Comparison of ENCODE assay signal across 22 mouse cellular contexts in genomic region chr2:131489591-131489990, GRCm38 (mm10). TPM values are rescaled to one million over a fixed set of nuclear protein-coding genes. Genes with fewer than 3 reads are reported as not detected.
DNase-seq lines count a peak whose midpoint lies in the region; ATAC-seq and TF ChIP-seq lines count a peak whose summit lies in the region.
"Had no signal": no experiment of that assay in that cellular context is flagged by ENCODE, and none has a peak within 500 bp of the region (broad histone marks: within the 10 kb centered on the region; RNA-seq: fewer than 3 reads in every experiment).

No protein-coding gene starts in this region.

- no peaks in the 10 kb centered on the region for H3K9me3 ChIP-seq in forebrain, embryonic 11.5 days (ENCODE audit: control insufficient read depth, low read length)
- H3K9me3 ChIP-seq in forebrain, embryonic 13.5 days (replicated peaks): no peaks in the 10 kb centered on the region
- H3K9me3 ChIP-seq in liver, postnatal 0 days (ENCODE audit: low read length): no peaks in the 10 kb centered on the region
- H3K9me3 ChIP-seq in liver, embryonic 12.5 days (replicated peaks): no peaks in the 10 kb centered on the region
- H3K9me3 ChIP-seq: heart, embryonic 15.5 days; intestine, embryonic 15.5 days; limb, embryonic 13.5 days; liver, embryonic 15.5 days had no signal

- no peak for TF ChIP-seq CTCF in liver, postnatal 0 days (IDR thresholded peaks at IDR 0.05; ENCODE audit: low read depth)

- no peak overlapping the region for H3K4me2 ChIP-seq in forebrain, embryonic 11.5 days (ENCODE audit: low read depth, low read length, severe bottlenecking)
- no peak overlapping the region for H3K4me2 ChIP-seq in forebrain, embryonic 13.5 days
- H3K4me2 ChIP-seq in liver, postnatal 0 days (ENCODE audit: low read depth, low read length): no peak overlapping the region
- no peak overlapping the region for H3K4me2 ChIP-seq in liver, embryonic 12.5 days
- H3K4me2 ChIP-seq: heart, embryonic 15.5 days; hindbrain, embryonic 14.5 days; intestine, embryonic 15.5 days; limb, embryonic 13.5 days; liver, embryonic 15.5 days had no signal

- no peak overlapping the region for H3K9ac ChIP-seq in forebrain, embryonic 11.5 days (ENCODE audit: low read length)
- no peak overlapping the region for H3K9ac ChIP-seq in forebrain, embryonic 13.5 days
- H3K9ac ChIP-seq in liver, postnatal 0 days (replicated peaks): no peak overlapping the region
- H3K9ac ChIP-seq in liver, embryonic 12.5 days: no peak overlapping the region
- H3K9ac ChIP-seq: forebrain, postnatal 0 days; heart, embryonic 15.5 days; hindbrain, embryonic 14.5 days; intestine, embryonic 15.5 days; limb, embryonic 13.5 days; liver, embryonic 15.5 days had no signal

- H3K36me3 ChIP-seq in forebrain, embryonic 11.5 days (ENCODE audit: control insufficient read depth, insufficient read depth, low read length): no peaks in the 10 kb centered on the region
- no peaks in the 10 kb centered on the region for H3K36me3 ChIP-seq in forebrain, embryonic 13.5 days (ENCODE audit: poor library complexity, severe bottlenecking)
- H3K36me3 ChIP-seq in liver, postnatal 0 days (replicated peaks; ENCODE audit: insufficient read depth, low read length): no peaks in the 10 kb centered on the region
- no peaks in the 10 kb centered on the region for H3K36me3 ChIP-seq in liver, embryonic 12.5 days
- H3K36me3 ChIP-seq: heart, embryonic 15.5 days; intestine, embryonic 15.5 days; limb, embryonic 13.5 days; liver, embryonic 15.5 days had no signal

- H3K27me3 ChIP-seq in forebrain, embryonic 11.5 days (ENCODE audit: control insufficient read depth, insufficient read depth, low read length): no peaks in the 10 kb centered on the region; the same call in 1 of the 2 replicates
- no peaks in the 10 kb centered on the region for H3K27me3 ChIP-seq in forebrain, embryonic 13.5 days
- H3K27me3 ChIP-seq in liver, postnatal 0 days (ENCODE audit: insufficient read depth, low read length): peaks cover 4% of the 10 kb centered on the region; the same call in 1 of the 2 replicates
- H3K27me3 ChIP-seq in liver, embryonic 12.5 days (replicated peaks): peaks cover 12% of the 10 kb centered on the region; the same call in 1 of the 2 replicates
- H3K27me3 ChIP-seq: intestine, embryonic 15.5 days; limb, embryonic 13.5 days had no signal

- DNase-seq in forebrain, embryonic 11.5 days (ENCODE audit: low spot score): peak; percentile 8
- DNase-seq in liver, postnatal 0 days: peak; percentile 9
- DNase-seq in cerebellum, adult 8-10 months: peak; percentile 58
- DNase-seq in cerebellum, postnatal 36 days: peak; percentile 60 to 64
- DNase-seq in retina, postnatal 1 day: no peak
- DNase-seq: adrenal gland, postnatal 10 days; forebrain, postnatal 0 days; gastrocnemius, postnatal 25 days; heart, postnatal 36 days; kidney, adult 8-10 months; kidney, postnatal 10 days had no signal

- TF ChIP-seq EP300 in liver, postnatal 0 days (IDR thresholded peaks at IDR 0.05; ENCODE audit: low read depth): no peak

- H3K4me1 ChIP-seq in forebrain, embryonic 11.5 days (replicated peaks; ENCODE audit: control insufficient read depth, insufficient read depth, low read length): 0 out of 2 replicates have a peak, but pooled peaks cover 2% of the 10 kb centered on the region
- peaks cover 19% of the 10 kb centered on the region for H3K4me1 ChIP-seq in forebrain, embryonic 13.5 days
- H3K4me1 ChIP-seq in liver, postnatal 0 days (ENCODE audit: insufficient read depth): peaks cover 17% of the 10 kb centered on the region
- H3K4me1 ChIP-seq in liver, embryonic 12.5 days: peaks cover 50% of the 10 kb centered on the region

- H3K27ac ChIP-seq in forebrain, embryonic 11.5 days (ENCODE audit: low read depth, low read length): no peak overlapping the region
- no peak overlapping the region for H3K27ac ChIP-seq in forebrain, embryonic 13.5 days
- no peak overlapping the region for H3K27ac ChIP-seq in liver, postnatal 0 days (ENCODE audit: low read depth)
- no peak overlapping the region for H3K27ac ChIP-seq in liver, embryonic 12.5 days
- H3K27ac ChIP-seq: heart, embryonic 15.5 days; hindbrain, embryonic 14.5 days; intestine, embryonic 15.5 days; limb, embryonic 13.5 days; liver, embryonic 15.5 days; macrophage; stomach, postnatal 0 days had no signal

- WGBS in forebrain, embryonic 11.5 days: 80% methylated on average over 4 of the region's 4 CpGs
- 71% methylated on average over 4 of the region's 4 CpGs for WGBS in forebrain, embryonic 13.5 days
- WGBS in liver, postnatal 0 days (ENCODE audit: insufficient replicate concordance): 69% methylated on average over 4 of the region's 4 CpGs
- 72% methylated on average over 4 of the region's 4 CpGs for WGBS in liver, embryonic 12.5 days (ENCODE audit: insufficient replicate concordance)

- ATAC-seq in forebrain, embryonic 11.5 days (replicated peaks; ENCODE audit: low FRiP score): no peak
- no peak for ATAC-seq in forebrain, embryonic 13.5 days
- ATAC-seq in liver, postnatal 0 days: no peak
- ATAC-seq in liver, embryonic 12.5 days: no peak
- no peak for ATAC-seq in inflammation-experienced regulatory T-cells, adult 6 months
- ATAC-seq: forebrain, postnatal 0 days; intestine, embryonic 15.5 days; midbrain, embryonic 16.5 days had no signal

- H3K4me3 ChIP-seq in forebrain, embryonic 11.5 days (ENCODE audit: low read depth, low read length): no peak overlapping the region
- H3K4me3 ChIP-seq in forebrain, embryonic 13.5 days: no peak overlapping the region
- no peak overlapping the region for H3K4me3 ChIP-seq in liver, postnatal 0 days (ENCODE audit: low read depth, low read length)
- H3K4me3 ChIP-seq in liver, embryonic 12.5 days: no peak overlapping the region
- H3K4me3 ChIP-seq: heart, embryonic 15.5 days; intestine, embryonic 15.5 days; limb, embryonic 13.5 days; liver, embryonic 15.5 days had no signal

RNA-seq across cellular contexts. Expression of gene Smox, which starts 1.7 kb away (rescaled TPM):
- 33.2 and 34.6 TPM in 2 replicates for polyA plus RNA-seq in forebrain, embryonic 11.5 days (2014; fragmentation: Nextera tagmentation; extraction: Ambion mirVana)
- polyA plus RNA-seq in forebrain, embryonic 13.5 days (2015; fragmentation: Nextera tagmentation; extraction: Ambion mirVana): 51.3 and 52.5 TPM in 2 replicates
- polyA plus RNA-seq in liver, postnatal 0 days (2015; fragmentation: Nextera tagmentation; extraction: Ambion mirVana): 56.7 and 60.8 TPM in 2 replicates
- polyA plus RNA-seq in liver, embryonic 12.5 days (2016; fragmentation: Nextera tagmentation; extraction: Ambion mirVana): 105 and 116 TPM in 2 replicates
- polyA plus RNA-seq in inflammation-experienced regulatory T-cells, adult 6 months (2017; shearing (Covaris generic)): 10 to 100 TPM in 2 of 3 experiments, 1 to 10 TPM in 1; 8.6 to 14.8 (median 12.8) TPM
